Mouse (Mus musculus) adrenal gland, postnatal 10 days (tissue): ENCODE measurements around the gene Skil. TPM values are rescaled to one million over a fixed set of nuclear protein-coding genes. Genes with fewer than 3 reads are reported as not detected.

ENCODE experiments used
- DNase-seq: peaks from one replicate; pipeline ENCODE4 v3.0.0; 2021; ENCODE audit warnings: mixed read lengths
- long read RNA-seq, 2 experiments: library from polyadenylated mRNA; stranded (forward); transcript quantifications; one replicate each; pipeline ENCODE4 v2.0.0; 2021
- total RNA-seq, 2 experiments: library from RNA; stranded (reverse); gene quantifications; 2 replicates each; pipeline ENCODE4 v1.2.3; 2021

The Skil gene
- total RNA-seq, result 10 to 100 TPM; 37.7 to 53.8 TPM
- long read RNA-seq, experiment 1, full-length matches to known transcripts, result 4 of 13 reads
- long read RNA-seq, experiment 1, partial matches to known transcripts, result 3 of 13 reads
- long read RNA-seq, experiment 1, other reads (novel, unspliced or antisense), result 6 of 13 reads
- long read RNA-seq, experiment 2, full-length matches to known transcripts, result 4 of 7 reads
- long read RNA-seq, experiment 2, partial matches to known transcripts, result 2 of 7 reads
- long read RNA-seq, experiment 2, other reads (novel, unspliced or antisense), result 1 of 7 reads

- DNase-seq, result peak; percentile 97
Observed at GRCm38 (mm10) chr3:31094531-31095178, at the start of gene Skil. TSS of gene Skil (plus strand) at chr3:31095058.

- DNase-seq, result no peak
Observed at GRCm38 (mm10) chr3:31047263-31047662, 47.6 kb upstream of the Skil start.

GRCm38 (mm10) chr3:31049087-31049486 is 45.8 kb upstream of the Skil start:
- DNase-seq, result no peak

GRCm38 (mm10) chr3:31050375-31050774 is 44.5 kb upstream of the Skil start:
- DNase-seq, result no peak

GRCm38 (mm10) chr3:31051730-31052129 is 43.1 kb upstream of the Skil start:
- DNase-seq, result no peak

- no peak for DNase-seq
Observed at GRCm38 (mm10) chr3:31053191-31053590, 41.7 kb upstream of the Skil start.

- DNase-seq, result no peak
Observed at GRCm38 (mm10) chr3:31054888-31055287, 40.0 kb upstream of the Skil start.

GRCm38 (mm10) chr3:31056047-31056650 is 38.7 kb upstream of the Skil start:
- peak; percentile 65 for DNase-seq

- DNase-seq, result peak; percentile 84
Observed at GRCm38 (mm10) chr3:31056651-31057627, 37.9 kb upstream of the Skil start.

- DNase-seq, result no peak
Observed at GRCm38 (mm10) chr3:31060745-31061102, 34.1 kb upstream of the Skil start.

GRCm38 (mm10) chr3:31061103-31061785 is 33.6 kb upstream of the Skil start:
- peak; percentile 16 for DNase-seq

GRCm38 (mm10) chr3:31061786-31062120 is 33.1 kb upstream of the Skil start:
- no peak for DNase-seq

GRCm38 (mm10) chr3:31062325-31062724 is 32.5 kb upstream of the Skil start:
- DNase-seq, result no peak

GRCm38 (mm10) chr3:31068482-31068881 is 26.4 kb upstream of the Skil start:
- DNase-seq, result no peak

- DNase-seq, result no peak
Observed at GRCm38 (mm10) chr3:31071804-31072203, 23.1 kb upstream of the Skil start.

- DNase-seq, result peak; percentile 23
Observed at GRCm38 (mm10) chr3:31075808-31076207, 19.1 kb upstream of the Skil start.

- no peak for DNase-seq
Observed at GRCm38 (mm10) chr3:31077068-31077703, 17.7 kb upstream of the Skil start.

GRCm38 (mm10) chr3:31079450-31079849 is 15.4 kb upstream of the Skil start:
- peak; percentile 42 for DNase-seq

GRCm38 (mm10) chr3:31080791-31081502 is 13.9 kb upstream of the Skil start:
- DNase-seq, result peak; percentile 75

GRCm38 (mm10) chr3:31082838-31083506 is 11.9 kb upstream of the Skil start:
- no peak for DNase-seq
